Mouse (Mus musculus): ENCODE measurements around the gene Rnf150. TPM values are rescaled to one million over a fixed set of nuclear protein-coding genes. Genes with fewer than 3 reads are reported as not detected.

The Rnf150 gene
- total and polyA plus RNA-seq, 3 experiments: 0.13 to 0.50 (median 0.39) TPM

DNA sequence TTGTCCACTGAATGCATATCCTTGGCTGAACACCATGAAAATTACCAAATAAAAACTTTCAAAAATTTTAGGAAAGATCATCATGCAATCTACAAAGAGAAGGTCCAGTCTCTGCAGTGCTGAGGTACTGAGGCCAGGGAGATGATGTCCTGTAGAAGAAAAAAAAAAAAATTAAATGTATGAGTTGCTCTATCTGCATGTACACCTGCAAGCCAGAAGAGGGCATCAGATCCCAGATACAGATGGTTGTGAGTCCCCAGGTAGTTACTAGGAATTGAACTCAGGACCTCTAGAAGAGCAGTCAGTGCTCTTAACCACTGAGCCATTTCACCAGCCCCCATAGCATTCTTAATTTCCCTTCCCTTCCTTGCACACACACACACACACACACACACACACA is 224.4 kb downstream of the Rnf150 start:
- H3K9me3 ChIP-seq (replicated peaks; ENCODE audit: low read length): no peaks in the 10 kb centered on the region
- TF ChIP-seq MAX (IDR thresholded peaks at IDR 0.05; ENCODE audit: low read length): no peak
- TF ChIP-seq MXI1 (IDR thresholded peaks at IDR 0.05; ENCODE audit: low read depth, low read length): no peak
- TF ChIP-seq ELF1 (IDR thresholded peaks at IDR 0.05; ENCODE audit: low read depth, low read length): no peak
- no peak for TF ChIP-seq NRF1 (IDR thresholded peaks at IDR 0.05; ENCODE audit: low read depth, low read length)
- no peak for TF ChIP-seq TCF12 (IDR thresholded peaks at IDR 0.05; ENCODE audit: low read depth, low read length)
- no peak for TF ChIP-seq POLR2A (IDR thresholded peaks at IDR 0.05; ENCODE audit: low read depth, low read length)
- TF ChIP-seq EP300 (IDR thresholded peaks at IDR 0.05; ENCODE audit: low read length): no peak
- TF ChIP-seq MEF2A (IDR thresholded peaks at IDR 0.05; ENCODE audit: borderline replicate concordance, low read depth, low read length): no peak
- TF ChIP-seq JUND (conservative IDR thresholded peaks at IDR 0.05; ENCODE audit: low read depth, low read length): no peak
- no peak for TF ChIP-seq SIN3A (IDR thresholded peaks at IDR 0.05; ENCODE audit: low read length)
- no peak for TF ChIP-seq GABPA (IDR thresholded peaks at IDR 0.05; ENCODE audit: insufficient replicate concordance, low read depth, low read length)
- TF ChIP-seq UBTF (IDR thresholded peaks at IDR 0.05; ENCODE audit: low read depth, low read length): no peak
- TF ChIP-seq ETS1 (conservative IDR thresholded peaks at IDR 0.05; ENCODE audit: low read depth, low read length): no peak
- no peak for TF ChIP-seq ZMIZ1 (IDR thresholded peaks at IDR 0.05; ENCODE audit: low read depth, low read length)
- peak; percentile 16 for TF ChIP-seq RAD21 (IDR thresholded peaks at IDR 0.05; ENCODE audit: low read depth, low read length)
- no peak for TF ChIP-seq E2F4 (IDR thresholded peaks at IDR 0.05; ENCODE audit: insufficient replicate concordance, low read depth, low read length)
- no peak for TF ChIP-seq USF1 (IDR thresholded peaks at IDR 0.05; ENCODE audit: low read depth, low read length)
- TF ChIP-seq CTCF (conservative IDR thresholded peaks at IDR 0.05 in 1 of 2, IDR thresholded peaks at IDR 0.05 in 1 of 2; ENCODE audit: low read depth in 2 of 2, low read length in 2 of 2): peak in 1 of 2 experiments; percentile 39; a peak in 2 of 4 replicates
- peak; percentile 84 for TF ChIP-seq ZNF384 (IDR thresholded peaks at IDR 0.05; ENCODE audit: low read depth, low read length)
- peak; percentile 28 for TF ChIP-seq SMC3 (IDR thresholded peaks at IDR 0.05; ENCODE audit: low read depth, low read length)
- in situ Hi-C loops (cut with MboI; ENCODE audit: low pct_ligation_motif_present, low pct_unique_long_range_greater_than_20kb, low sequenced_read_pairs): loop anchor here (5.0 to 25.0 kb wide), 2 partner anchors 225 to 700 kb away; partner anchors contain the start of gene Rnf150
- no peak overlapping the region for H3K9ac ChIP-seq (ENCODE audit: insufficient read depth, low read depth)
- no peaks in the 10 kb centered on the region for H3K36me3 ChIP-seq (replicated peaks in 1 of 2; ENCODE audit: control insufficient read depth in 1 of 2, insufficient read depth in 1 of 2, low read length in 1 of 2)
- H3K4me3 ChIP-seq (replicated peaks in 1 of 3; ENCODE audit: low read depth in 2 of 3, low read length in 2 of 3, poor library complexity in 1 of 3): no peak overlapping the region
- H3K27ac ChIP-seq (ENCODE audit: insufficient read depth, low read depth): no peak overlapping the region
- H3K79me2 ChIP-seq (replicated peaks; ENCODE audit: control insufficient read depth, extremely low read depth, insufficient read depth, poor library complexity, severe bottlenecking): no peaks in the 10 kb centered on the region
- no peak overlapping the region for H3K4me2 ChIP-seq (ENCODE audit: insufficient read depth, low read depth, poor library complexity, severe bottlenecking)
- peaks cover 0 to 44% of the 10 kb centered on the region in 2 experiments; a peak in 2 of 4 replicates for H3K4me1 ChIP-seq (ENCODE audit: control insufficient read depth in 1 of 2, insufficient read depth in 2 of 2)
- H3K27me3 ChIP-seq (replicated peaks): no peaks in the 10 kb centered on the region
- dilution Hi-C loops (cut with MboI; ENCODE audit: extremely low pct_ligation_motif_present, extremely low pct_unique_long_range_greater_than_20kb, low sequenced_read_pairs): no loop called here
- no peak for DNase-seq (ENCODE audit: extremely low read depth)

- H3K4me1 ChIP-seq (ENCODE audit: control insufficient read depth in 1 of 2, insufficient read depth in 2 of 2): peaks cover 0 to 49% of the 10 kb centered on the region in 2 experiments; a peak in 3 of 4 replicates
- H3K4me3 ChIP-seq (replicated peaks in 1 of 3; ENCODE audit: low read depth in 2 of 3, low read length in 2 of 3, poor library complexity in 1 of 3): no peak overlapping the region
- no peaks in the 10 kb centered on the region for H3K79me2 ChIP-seq (replicated peaks; ENCODE audit: control insufficient read depth, extremely low read depth, insufficient read depth, poor library complexity, severe bottlenecking)
- no peak for DNase-seq (ENCODE audit: extremely low read depth)
- no peak overlapping the region for H3K27ac ChIP-seq (ENCODE audit: insufficient read depth, low read depth)
- in situ Hi-C loops (cut with MboI; ENCODE audit: low pct_ligation_motif_present, low pct_unique_long_range_greater_than_20kb, low sequenced_read_pairs): loop anchor here (5.0 to 25.0 kb wide), 2 partner anchors 226 to 701 kb away; partner anchors contain the start of gene Rnf150
- H3K9ac ChIP-seq (ENCODE audit: insufficient read depth, low read depth): no peak overlapping the region
- dilution Hi-C loops (cut with MboI; ENCODE audit: extremely low pct_ligation_motif_present, extremely low pct_unique_long_range_greater_than_20kb, low sequenced_read_pairs): no loop called here
- no peaks in the 10 kb centered on the region for H3K36me3 ChIP-seq (replicated peaks in 1 of 2; ENCODE audit: control insufficient read depth in 1 of 2, insufficient read depth in 1 of 2, low read length in 1 of 2)
- no peak overlapping the region for H3K4me2 ChIP-seq (ENCODE audit: insufficient read depth, low read depth, poor library complexity, severe bottlenecking)
- H3K27me3 ChIP-seq (replicated peaks): no peaks in the 10 kb centered on the region
- no peaks in the 10 kb centered on the region for H3K9me3 ChIP-seq (replicated peaks; ENCODE audit: low read length)
- no peak for TF ChIP-seq JUN (IDR thresholded peaks at IDR 0.05; ENCODE audit: insufficient read depth, low read depth, low read length)
- no peak for TF ChIP-seq IRF4 (IDR thresholded peaks at IDR 0.05; ENCODE audit: low read depth, low read length)
- TF ChIP-seq ZKSCAN1 (IDR thresholded peaks at IDR 0.05; ENCODE audit: borderline replicate concordance, low read depth, low read length): no peak
- TF ChIP-seq CHD2 (IDR thresholded peaks at IDR 0.05; ENCODE audit: low read length): no peak
- no peak for TF ChIP-seq TCF12 (IDR thresholded peaks at IDR 0.05; ENCODE audit: low read depth, low read length)
- TF ChIP-seq ZNF384 (IDR thresholded peaks at IDR 0.05; ENCODE audit: low read depth, low read length): no peak
- TF ChIP-seq ELF1 (IDR thresholded peaks at IDR 0.05; ENCODE audit: low read depth, low read length): no peak
- TF ChIP-seq USF2 (conservative IDR thresholded peaks at IDR 0.05; ENCODE audit: low read depth, low read length): no peak
- TF ChIP-seq HCFC1 (IDR thresholded peaks at IDR 0.05; ENCODE audit: low read depth, low read length): no peak
- TF ChIP-seq BHLHE40 (IDR thresholded peaks at IDR 0.05; ENCODE audit: low read depth, low read length): no peak
- TF ChIP-seq PAX5 (IDR thresholded peaks at IDR 0.05; ENCODE audit: low read length): no peak
- no peak for TF ChIP-seq EP300 (IDR thresholded peaks at IDR 0.05; ENCODE audit: low read length)
Observed at GRCm38 (mm10) chr8:83088156-83088555, 225.0 kb downstream of the Rnf150 start.

All from CH12.LX (cell line).